Mouse (Mus musculus) hindbrain, embryonic 14.5 days (tissue): ENCODE data around the gene Extl2. TPM values are rescaled to one million over a fixed set of nuclear protein-coding genes. Genes with fewer than 3 reads are reported as not detected.
A peak's percentile ranks its signal among the peaks of the same experiment; 100 is the strongest.

Source experiments
- ATAC-seq: fragments of 200-750 bp; cut with Nextera tagmentation; 2 replicates; pipeline ENCODE4 v1.8.0; 2017; ENCODE audit warnings: moderate number of reproducible peaks, mild to moderate bottlenecking, moderate TSS enrichment, moderate library complexity; ENCODE audit not compliant: low FRiP score
- DNase-seq: peaks from one replicate; pipeline ENCODE4 v3.0.0-alpha.2; 2015; ENCODE audit warnings: low spot score
- H3K27ac ChIP-seq: fragments of 300-500 bp; sonication (generic); 2 replicates; pipeline ENCODE4 v1.5.1; 2014; ENCODE audit warnings: mild to moderate bottlenecking, moderate library complexity
- H3K27me3 ChIP-seq: fragments of 300-500 bp; sonication (generic); 2 replicates; pipeline ENCODE4 v1.6.1; 2014; ENCODE audit warnings: mild to moderate bottlenecking, low read length, mixed read lengths; ENCODE audit not compliant: control insufficient read depth, insufficient read depth
- H3K36me3 ChIP-seq: fragments of 300-500 bp; sonication (generic); replicated peaks from 2 replicates; pipeline ENCODE4 v1.6.1; 2014; ENCODE audit not compliant: control insufficient read depth, insufficient read depth
- H3K4me1 ChIP-seq: fragments of 300-500 bp; sonication (generic); replicated peaks from 2 replicates; pipeline ENCODE4 v1.6.1; 2014; ENCODE audit warnings: antibody characterized with exemption, low read length, mixed read lengths; ENCODE audit not compliant: control insufficient read depth, insufficient read depth
- H3K4me2 ChIP-seq: fragments of 300-500 bp; sonication (generic); replicated peaks from 2 replicates; pipeline ENCODE4 v1.6.1; 2014; ENCODE audit warnings: mild to moderate bottlenecking, moderate library complexity
- H3K4me3 ChIP-seq: fragments of 300-500 bp; sonication (generic); replicated peaks from 2 replicates; pipeline ENCODE4 v1.5.1; 2014; ENCODE audit warnings: mild to moderate bottlenecking, low read length
- H3K9ac ChIP-seq: fragments of 300-500 bp; sonication (generic); 2 replicates; pipeline ENCODE4 v1.6.1; 2014
- H3K9me3 ChIP-seq: fragments of 300-500 bp; sonication (generic); 2 replicates; pipeline ENCODE4 v1.6.1; 2016; ENCODE audit warnings: low read length; ENCODE audit not compliant: control insufficient read depth
- WGBS: fragments of 180-500 bp; shearing (Covaris S2); extraction: QIAGEN DNeasy Blood & Tissue Kit; methylation state at CpG from one replicate; pipeline ENCODE4 v1.1.7; 2014; 5-methylcytosine and 5-hydroxymethylcytosine counted together
- microRNA-seq: library from miRNA; unstranded; fragments of <30 nt; microRNA quantifications from one replicate; pipeline ENCODE4, GENCODE M21; 2016
- polyA plus RNA-seq: library from polyadenylated mRNA; unstranded; fragments of >200 nt; fragmentation: Nextera tagmentation; extraction: Ambion mirVana; gene quantifications from 2 replicates; pipeline ENCODE4 v1.2.1, GENCODE M21; 2014

Gene Extl2
- polyA plus RNA-seq, 1 experiment from 2014 or later: 43.7 TPM

DNA sequence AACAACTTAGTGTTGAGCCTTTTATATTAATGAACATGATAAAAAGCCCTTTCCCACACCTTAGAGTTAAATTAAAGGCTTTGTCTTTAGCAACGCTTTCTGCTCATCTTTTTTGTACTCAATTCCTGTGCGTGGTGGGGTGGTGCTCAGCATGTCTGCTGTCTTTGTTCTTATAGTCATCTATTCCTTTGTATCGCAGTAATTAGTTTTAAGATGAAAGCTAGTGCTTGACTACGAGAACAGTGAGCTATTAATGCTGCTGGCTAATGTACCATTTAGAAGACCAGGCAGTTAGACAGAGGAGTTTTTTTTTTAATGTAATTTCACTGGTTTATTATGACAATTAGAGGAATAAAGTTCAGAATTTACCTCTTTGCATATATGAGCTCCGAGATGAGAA lies 53.1 kb downstream of the Extl2 start:
- H3K36me3 ChIP-seq: no peaks in the 10 kb centered on the region
- no peak for ATAC-seq
- no peak overlapping the region for H3K4me2 ChIP-seq
- 0 out of 2 replicates have a peak overlapping the region, but pooled peaks have one; percentile 26 for H3K27ac ChIP-seq
- H3K4me1 ChIP-seq: no peaks in the 10 kb centered on the region
- no peak overlapping the region for H3K4me3 ChIP-seq
- H3K9ac ChIP-seq: no peak overlapping the region
- no peak for DNase-seq
- H3K9me3 ChIP-seq: no peaks in the 10 kb centered on the region
- no peaks in the 10 kb centered on the region for H3K27me3 ChIP-seq
- WGBS: 51% methylated on average over 5 of the region's 5 CpGs

DNA sequence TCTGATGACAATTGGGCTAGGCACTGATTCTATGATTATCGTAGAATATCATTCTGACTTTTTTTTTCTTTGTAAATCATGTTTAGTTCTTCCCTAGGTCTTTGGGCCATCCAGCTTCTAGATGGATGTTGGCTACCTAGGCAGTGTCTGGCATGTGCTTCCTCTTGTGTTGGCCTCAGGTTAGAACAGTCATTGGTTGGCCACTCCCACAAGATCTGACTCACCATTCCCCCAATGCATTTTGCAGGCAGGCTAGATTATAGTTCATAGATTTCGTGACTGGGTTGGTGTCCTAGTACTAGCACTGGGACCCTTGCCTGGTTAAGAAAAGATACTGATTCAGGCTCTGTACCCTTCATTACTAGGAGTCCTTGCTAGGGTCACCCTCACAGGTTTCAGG lies 54.9 kb downstream of the Extl2 start:
- Histone ChIP-seq H3K27ac (no peak overlapping the region), H3K4me1 (no peaks in the 10 kb centered on the region), H3K4me3 (no peak overlapping the region), H3K27me3 (no peaks in the 10 kb centered on the region), H3K9me3 (no peaks in the 10 kb centered on the region), H3K9ac (no peak overlapping the region), H3K4me2 (no peak overlapping the region), H3K36me3 (no peaks in the 10 kb centered on the region)
- no peak for ATAC-seq
- WGBS: 97% methylated on average over 2 of the region's 2 CpGs
- no peak for DNase-seq

DNA sequence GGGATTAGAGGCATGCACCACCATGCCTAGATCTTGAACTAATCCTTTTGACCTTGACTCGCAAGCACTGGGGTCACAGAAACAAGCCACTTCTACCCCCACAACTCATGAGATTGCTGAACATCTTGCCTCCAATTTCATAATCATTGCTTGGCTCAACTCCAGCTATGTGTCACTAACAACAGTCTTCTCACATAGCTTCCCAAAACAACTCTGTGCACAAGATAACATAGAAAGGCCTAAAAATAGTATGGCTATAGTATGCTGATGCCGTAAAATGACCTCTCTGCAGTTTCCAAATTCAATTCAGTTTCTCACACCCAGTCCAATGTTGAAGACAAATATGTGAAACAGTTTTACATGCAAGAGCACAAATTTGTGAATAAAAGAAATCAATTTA lies 65.3 kb downstream of the Extl2 start:
- Histone ChIP-seq H3K9me3 (no peaks in the 10 kb centered on the region), H3K4me3 (no peak overlapping the region), H3K9ac (no peak overlapping the region), H3K4me2 (no peak overlapping the region), H3K27ac (no peak overlapping the region), H3K27me3 (no peaks in the 10 kb centered on the region), H3K4me1 (no peaks in the 10 kb centered on the region), H3K36me3 (no peaks in the 10 kb centered on the region)
- no peak for ATAC-seq
- no peak for DNase-seq
- WGBS: 82% methylated on average over 2 of the region's 2 CpGs

- no peak overlapping the region for H3K27ac ChIP-seq
- H3K36me3 ChIP-seq: no peaks in the 10 kb centered on the region
- no peaks in the 10 kb centered on the region for H3K9me3 ChIP-seq
- DNase-seq (no peak), ATAC-seq (no peak)
- H3K4me1 ChIP-seq: no peaks in the 10 kb centered on the region
- no peak overlapping the region for H3K9ac ChIP-seq
- no peak overlapping the region for H3K4me3 ChIP-seq
- no peaks in the 10 kb centered on the region for H3K27me3 ChIP-seq
- H3K4me2 ChIP-seq: no peak overlapping the region
- WGBS: 83% methylated on average over 2 of the region's 2 CpGs
Observed at GRCm38 (mm10) chr3:116076739-116077138, 69.5 kb downstream of the Extl2 start.

DNA sequence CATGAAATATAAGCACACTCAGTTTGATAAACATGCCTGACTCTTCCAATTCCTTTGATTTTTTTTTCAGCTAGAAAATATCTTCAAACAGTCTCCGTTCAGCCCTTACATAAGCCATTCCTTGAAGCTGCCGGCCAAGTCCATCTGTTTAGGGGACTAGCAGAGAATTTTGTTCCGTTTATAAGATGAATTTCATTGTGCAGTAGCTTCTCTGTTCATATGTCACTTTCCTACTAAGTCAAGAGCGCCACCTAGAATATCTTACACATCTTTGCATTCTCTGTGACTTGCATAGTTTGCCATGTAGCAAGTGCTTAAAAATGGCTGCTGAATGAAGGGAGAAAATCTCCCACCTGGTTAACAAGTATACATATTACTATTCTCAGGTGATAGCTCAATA lies 71.2 kb downstream of the Extl2 start:
- no peak for ATAC-seq
- H3K9ac ChIP-seq: no peak overlapping the region
- no peaks in the 10 kb centered on the region for H3K9me3 ChIP-seq
- H3K4me1 ChIP-seq: no peaks in the 10 kb centered on the region
- 74% methylated on average over 4 of the region's 4 CpGs for WGBS
- no peaks in the 10 kb centered on the region for H3K36me3 ChIP-seq
- no peaks in the 10 kb centered on the region for H3K27me3 ChIP-seq
- no peak overlapping the region for H3K4me2 ChIP-seq
- no peak for DNase-seq
- no peak overlapping the region for H3K4me3 ChIP-seq
- H3K27ac ChIP-seq: no peak overlapping the region

Small RNAs within 50 kb of the gene (microRNA-seq; reads per million reads assigned to microRNA genes)
- gene Mir669n: not detected

Other genes with a start within 250 kb of the Extl2 start
- gene Dph5, start 119.6 kb upstream of the Extl2 start, polyA plus RNA-seq: 24.5 and 25.0 TPM in 2 replicates
- 19.5 and 22.5 TPM in 2 replicates for gene Slc30a7, start 56 bp upstream of the Extl2 start, polyA plus RNA-seq
- gene Vcam1, start 122.2 kb downstream of the Extl2 start, polyA plus RNA-seq: 36.9 and 41.5 TPM in 2 replicates
- gene Gpr88, start 246.0 kb downstream of the Extl2 start, polyA plus RNA-seq: 6.8 and 7.4 TPM in 2 replicates